Mouse (Mus musculus): ENCODE data around the gene Ksr2. TPM values are rescaled to one million over a fixed set of nuclear protein-coding genes. Genes with fewer than 3 reads are reported as not detected.

The Ksr2 gene
- polyA plus RNA-seq, 1 experiment from 2014 or later = 1.4 TPM

DNA sequence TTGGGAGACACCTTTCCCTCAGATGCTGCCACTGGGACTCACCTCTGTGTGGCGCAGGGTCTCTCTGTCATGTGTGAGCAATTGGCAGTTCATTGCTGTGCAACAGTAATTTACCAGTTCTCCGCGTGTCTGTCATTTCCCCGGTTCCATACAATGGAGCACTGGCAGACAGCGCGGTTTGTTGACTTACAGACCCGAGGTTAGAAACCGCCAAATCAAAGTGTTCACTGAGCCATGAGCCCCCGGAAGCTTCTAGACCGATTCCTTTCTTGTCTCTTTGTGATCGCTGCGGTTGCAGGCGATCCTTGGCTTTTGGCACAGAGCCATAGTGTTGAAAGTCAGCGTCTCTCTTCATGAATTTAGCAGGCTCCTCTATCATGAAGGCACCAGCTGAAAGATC is 158.6 kb downstream of the Ksr2 start:
- Histone ChIP-seq H3K27me3 (ENCODE audit: control insufficient read depth, insufficient read depth, low read length) (no peaks in the 10 kb centered on the region), H3K4me2 (ENCODE audit: low read depth) (no peak overlapping the region), H3K9me3 (ENCODE audit: control insufficient read depth, low read length) (no peaks in the 10 kb centered on the region), H3K9ac (ENCODE audit: low read length) (no peak overlapping the region), H3K4me1 (ENCODE audit: control insufficient read depth, insufficient read depth, low read length) (no peaks in the 10 kb centered on the region), H3K4me3 (ENCODE audit: low read depth, low read length) (no peak overlapping the region), H3K27ac (ENCODE audit: low read depth, low read length) (no peak overlapping the region), H3K36me3 (ENCODE audit: control insufficient read depth, insufficient read depth, low read length) (no peaks in the 10 kb centered on the region)
- ATAC-seq (ENCODE audit: insufficient read depth, low FRiP score, low TSS enrichment) = no peak
- no peak for DNase-seq (ENCODE audit: low spot score)
- 89% methylated on average over 14 of the region's 14 CpGs for WGBS

DNA sequence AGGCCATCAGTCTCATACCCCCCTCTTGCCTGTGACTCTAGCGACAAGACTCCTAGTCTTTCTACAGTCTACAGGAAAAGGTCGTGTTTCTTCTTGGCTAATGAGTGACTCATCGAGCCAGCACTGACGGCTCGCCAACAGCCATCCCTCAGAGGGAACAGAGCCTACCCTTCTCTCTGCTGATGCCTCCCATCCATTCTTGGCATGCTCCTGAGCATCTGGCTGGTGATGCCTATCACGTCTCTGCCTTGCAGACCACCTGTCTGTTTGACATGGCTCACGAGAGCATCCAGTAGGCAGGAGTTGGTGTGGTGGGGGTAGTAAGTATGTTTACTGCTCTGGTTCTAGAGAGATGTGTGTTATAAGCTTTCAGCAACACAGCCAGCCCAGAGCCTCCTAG is 161.1 kb downstream of the Ksr2 start:
- Histone ChIP-seq H3K27ac (ENCODE audit: low read depth, low read length) (no peak overlapping the region), H3K4me2 (ENCODE audit: low read depth) (no peak overlapping the region), H3K27me3 (ENCODE audit: control insufficient read depth, insufficient read depth, low read length) (no peaks in the 10 kb centered on the region), H3K9me3 (ENCODE audit: control insufficient read depth, low read length) (no peaks in the 10 kb centered on the region), H3K4me3 (ENCODE audit: low read depth, low read length) (no peak overlapping the region), H3K9ac (ENCODE audit: low read length) (no peak overlapping the region), H3K4me1 (ENCODE audit: control insufficient read depth, insufficient read depth, low read length) (no peaks in the 10 kb centered on the region), H3K36me3 (ENCODE audit: control insufficient read depth, insufficient read depth, low read length) (no peaks in the 10 kb centered on the region)
- DNase-seq (ENCODE audit: low spot score) = no peak
- no peak for ATAC-seq (ENCODE audit: insufficient read depth, low FRiP score, low TSS enrichment)
- 79% methylated on average over 7 of the region's 7 CpGs for WGBS

DNA sequence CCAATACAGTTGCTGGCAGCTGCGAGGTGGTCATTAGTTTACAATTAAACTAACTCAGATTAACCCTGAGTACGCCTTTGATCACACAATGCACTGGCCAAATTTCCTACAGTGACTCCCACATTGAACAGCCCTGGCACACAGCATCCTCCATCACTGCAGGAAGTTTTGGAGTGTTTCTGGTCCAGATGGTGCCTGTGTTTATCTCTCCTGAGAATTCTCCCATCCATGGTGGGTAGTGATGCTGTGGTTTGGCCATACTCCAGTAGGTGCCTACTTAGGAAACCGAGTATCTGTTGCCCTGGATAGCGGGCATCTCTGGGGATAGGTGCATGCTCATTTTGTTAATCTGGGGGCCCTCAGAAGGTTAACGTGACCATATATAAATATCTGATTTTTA is 163.8 kb downstream of the Ksr2 start:
- H3K36me3 ChIP-seq (ENCODE audit: control insufficient read depth, insufficient read depth, low read length) = no peaks in the 10 kb centered on the region
- H3K27ac ChIP-seq (ENCODE audit: low read depth, low read length) = no peak overlapping the region
- no peak overlapping the region for H3K9ac ChIP-seq (ENCODE audit: low read length)
- H3K4me2 ChIP-seq (ENCODE audit: low read depth) = no peak overlapping the region
- no peak for DNase-seq (ENCODE audit: low spot score)
- no peak overlapping the region for H3K4me3 ChIP-seq (ENCODE audit: low read depth, low read length)
- no peaks in the 10 kb centered on the region for H3K4me1 ChIP-seq (ENCODE audit: control insufficient read depth, insufficient read depth, low read length)
- 87% methylated on average over 5 of the region's 5 CpGs for WGBS
- no peak for ATAC-seq (ENCODE audit: insufficient read depth, low FRiP score, low TSS enrichment)
- no peaks in the 10 kb centered on the region for H3K27me3 ChIP-seq (ENCODE audit: control insufficient read depth, insufficient read depth, low read length)
- no peaks in the 10 kb centered on the region for H3K9me3 ChIP-seq (ENCODE audit: control insufficient read depth, low read length)

DNA sequence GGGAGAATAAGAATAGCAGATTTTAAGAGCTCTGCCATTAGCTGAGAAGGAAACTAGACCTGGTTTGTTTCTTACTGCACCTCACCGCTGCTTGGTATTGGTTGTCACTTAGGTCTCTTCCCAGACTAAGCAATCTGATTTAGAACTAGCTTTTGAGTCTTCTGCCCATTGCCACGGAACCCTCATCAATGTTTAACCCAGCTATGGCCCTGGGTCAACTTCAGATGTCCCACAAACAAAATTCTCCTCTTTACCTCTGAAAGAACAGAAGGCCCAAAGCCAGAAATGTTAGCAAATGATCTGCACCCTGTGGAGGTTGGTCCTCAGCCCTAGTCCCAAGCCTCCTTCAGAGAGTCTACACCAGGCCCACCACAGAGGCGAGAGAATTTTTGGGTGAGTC is 167.9 kb downstream of the Ksr2 start:
- ATAC-seq (ENCODE audit: insufficient read depth, low FRiP score, low TSS enrichment) (no peak), DNase-seq (ENCODE audit: low spot score) (no peak)
- no peak overlapping the region for H3K4me2 ChIP-seq (ENCODE audit: low read depth)
- H3K27me3 ChIP-seq (ENCODE audit: control insufficient read depth, insufficient read depth, low read length) = no peaks in the 10 kb centered on the region
- H3K36me3 ChIP-seq (ENCODE audit: control insufficient read depth, insufficient read depth, low read length) = no peaks in the 10 kb centered on the region
- H3K4me3 ChIP-seq (ENCODE audit: low read depth, low read length) = no peak overlapping the region
- no peaks in the 10 kb centered on the region for H3K9me3 ChIP-seq (ENCODE audit: control insufficient read depth, low read length)
- H3K4me1 ChIP-seq (ENCODE audit: control insufficient read depth, insufficient read depth, low read length) = no peaks in the 10 kb centered on the region
- WGBS = 75% methylated on average over 3 of the region's 3 CpGs
- no peak overlapping the region for H3K27ac ChIP-seq (ENCODE audit: low read depth, low read length)
- no peak overlapping the region for H3K9ac ChIP-seq (ENCODE audit: low read length)

DNA sequence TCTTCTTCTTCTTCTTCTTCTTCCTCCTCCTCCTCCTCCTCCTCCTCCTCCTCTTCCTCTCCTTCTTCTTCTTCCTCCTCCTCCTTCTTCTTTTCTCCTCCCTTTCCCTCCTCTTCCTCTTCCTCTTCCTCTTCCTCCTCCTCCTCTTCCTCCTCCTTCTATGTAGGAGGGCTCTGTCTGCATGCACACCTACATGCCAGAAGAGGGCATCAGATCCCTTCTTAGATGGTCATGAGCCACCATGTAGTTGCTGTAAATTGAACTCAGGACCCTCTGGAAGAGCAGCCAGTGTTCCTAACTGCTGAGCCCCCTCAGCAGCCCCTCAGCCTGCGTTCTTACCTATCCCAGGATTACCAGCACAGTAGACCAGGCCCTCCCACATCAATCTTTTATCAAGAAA is 170.6 kb downstream of the Ksr2 start:
- DNase-seq (ENCODE audit: low spot score) (no peak), ATAC-seq (ENCODE audit: insufficient read depth, low FRiP score, low TSS enrichment) (no peak)
- H3K27me3 ChIP-seq (ENCODE audit: control insufficient read depth, insufficient read depth, low read length) = no peaks in the 10 kb centered on the region
- no peak overlapping the region for H3K9ac ChIP-seq (ENCODE audit: low read length)
- WGBS = 67% methylated on average over 1 of the region's 1 CpGs
- no peaks in the 10 kb centered on the region for H3K4me1 ChIP-seq (ENCODE audit: control insufficient read depth, insufficient read depth, low read length)
- no peak overlapping the region for H3K4me2 ChIP-seq (ENCODE audit: low read depth)
- no peaks in the 10 kb centered on the region for H3K9me3 ChIP-seq (ENCODE audit: control insufficient read depth, low read length)
- H3K36me3 ChIP-seq (ENCODE audit: control insufficient read depth, insufficient read depth, low read length) = no peaks in the 10 kb centered on the region
- no peak overlapping the region for H3K4me3 ChIP-seq (ENCODE audit: low read depth, low read length)
- no peak overlapping the region for H3K27ac ChIP-seq (ENCODE audit: low read depth, low read length)

DNA sequence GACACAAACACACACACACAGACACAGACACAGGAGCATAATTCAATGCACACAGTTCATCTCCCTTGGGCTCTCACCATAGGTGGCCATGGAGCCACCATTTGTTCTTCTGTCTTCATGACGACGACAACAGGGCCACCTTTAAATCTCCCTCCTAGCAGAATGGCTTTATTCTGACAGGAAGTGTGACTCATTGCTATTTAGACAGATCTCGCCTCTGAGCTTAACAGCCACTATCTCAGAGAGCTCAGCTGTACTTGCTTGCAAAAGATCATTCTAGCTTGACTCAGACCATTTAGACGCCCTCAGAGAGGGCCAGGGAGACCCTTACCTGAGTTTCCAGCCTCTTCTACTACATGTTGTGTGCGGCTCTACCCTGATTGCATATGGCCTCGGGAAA is 175.5 kb downstream of the Ksr2 start:
- H3K27ac ChIP-seq (ENCODE audit: low read depth, low read length) = no peak overlapping the region
- no peaks in the 10 kb centered on the region for H3K4me1 ChIP-seq (ENCODE audit: control insufficient read depth, insufficient read depth, low read length)
- no peak for DNase-seq (ENCODE audit: low spot score)
- WGBS = 47% methylated on average over 6 of the region's 6 CpGs
- H3K4me3 ChIP-seq (ENCODE audit: low read depth, low read length) = no peak overlapping the region
- no peaks in the 10 kb centered on the region for H3K27me3 ChIP-seq (ENCODE audit: control insufficient read depth, insufficient read depth, low read length)
- H3K36me3 ChIP-seq (ENCODE audit: control insufficient read depth, insufficient read depth, low read length) = no peaks in the 10 kb centered on the region
- no peak for ATAC-seq (ENCODE audit: insufficient read depth, low FRiP score, low TSS enrichment)
- no peaks in the 10 kb centered on the region for H3K9me3 ChIP-seq (ENCODE audit: control insufficient read depth, low read length)
- H3K4me2 ChIP-seq (ENCODE audit: low read depth) = no peak overlapping the region
- no peak overlapping the region for H3K9ac ChIP-seq (ENCODE audit: low read length)

DNA sequence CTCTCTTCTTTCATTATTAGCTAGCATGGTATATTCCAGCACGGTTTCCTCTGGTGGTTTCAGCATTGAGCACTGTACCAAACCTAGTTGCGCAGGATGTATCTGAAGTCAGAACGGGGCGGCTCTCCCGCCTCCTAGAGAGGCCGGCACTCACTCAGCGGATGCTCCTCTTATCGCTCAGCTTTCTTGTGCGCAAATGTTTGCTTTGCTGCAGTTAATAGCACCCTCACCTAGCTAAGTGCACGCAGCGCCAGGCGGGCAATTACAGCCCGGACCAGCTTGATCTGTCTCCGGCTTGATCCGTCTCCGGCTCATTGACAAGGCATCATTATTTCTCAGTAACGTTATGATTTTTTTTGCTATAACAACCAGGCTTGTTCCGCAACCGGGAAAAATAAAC is 179.5 kb downstream of the Ksr2 start:
- WGBS = 68% methylated on average over 19 of the region's 19 CpGs
- H3K27ac ChIP-seq (ENCODE audit: low read depth, low read length) = no peak overlapping the region
- H3K27me3 ChIP-seq (ENCODE audit: control insufficient read depth, insufficient read depth, low read length) = no peaks in the 10 kb centered on the region
- DNase-seq (ENCODE audit: low spot score) (no peak), ATAC-seq (ENCODE audit: insufficient read depth, low FRiP score, low TSS enrichment) (no peak)
- H3K4me3 ChIP-seq (ENCODE audit: low read depth, low read length) = no peak overlapping the region
- H3K4me2 ChIP-seq (ENCODE audit: low read depth) = no peak overlapping the region
- H3K36me3 ChIP-seq (ENCODE audit: control insufficient read depth, insufficient read depth, low read length) = no peaks in the 10 kb centered on the region
- H3K9ac ChIP-seq (ENCODE audit: low read length) = no peak overlapping the region
- H3K4me1 ChIP-seq (ENCODE audit: control insufficient read depth, insufficient read depth, low read length) = no peaks in the 10 kb centered on the region
- no peaks in the 10 kb centered on the region for H3K9me3 ChIP-seq (ENCODE audit: control insufficient read depth, low read length)

DNA sequence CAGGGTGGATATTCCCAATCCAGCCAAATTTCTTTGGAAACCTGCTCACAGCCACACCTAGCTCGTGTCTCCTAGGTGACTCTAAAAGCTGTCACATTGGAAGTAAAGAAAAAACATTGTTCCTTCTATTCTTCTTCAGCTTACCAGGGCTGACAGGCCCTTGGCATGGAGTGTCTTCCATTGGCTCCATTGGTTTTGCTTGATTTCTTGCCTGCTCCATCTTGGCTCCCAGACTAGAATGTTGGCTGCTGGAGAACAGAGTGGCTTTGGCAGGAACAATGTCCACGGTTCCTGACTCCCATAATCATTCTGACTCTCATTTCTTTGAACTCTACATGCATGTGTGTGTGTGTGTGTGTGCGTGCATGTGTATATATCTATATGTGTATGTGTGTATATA is 183.0 kb downstream of the Ksr2 start:
- no peak for DNase-seq (ENCODE audit: low spot score)
- 86% methylated on average over 3 of the region's 3 CpGs for WGBS
- H3K4me1 ChIP-seq (ENCODE audit: control insufficient read depth, insufficient read depth, low read length) = no peaks in the 10 kb centered on the region
- H3K9me3 ChIP-seq (ENCODE audit: control insufficient read depth, low read length) = no peaks in the 10 kb centered on the region
- ATAC-seq (ENCODE audit: insufficient read depth, low FRiP score, low TSS enrichment) = no peak
- H3K27me3 ChIP-seq (ENCODE audit: control insufficient read depth, insufficient read depth, low read length) = no peaks in the 10 kb centered on the region
- no peak overlapping the region for H3K27ac ChIP-seq (ENCODE audit: low read depth, low read length)
- no peak overlapping the region for H3K4me2 ChIP-seq (ENCODE audit: low read depth)
- no peak overlapping the region for H3K9ac ChIP-seq (ENCODE audit: low read length)
- no peaks in the 10 kb centered on the region for H3K36me3 ChIP-seq (ENCODE audit: control insufficient read depth, insufficient read depth, low read length)
- no peak overlapping the region for H3K4me3 ChIP-seq (ENCODE audit: low read depth, low read length)

DNA sequence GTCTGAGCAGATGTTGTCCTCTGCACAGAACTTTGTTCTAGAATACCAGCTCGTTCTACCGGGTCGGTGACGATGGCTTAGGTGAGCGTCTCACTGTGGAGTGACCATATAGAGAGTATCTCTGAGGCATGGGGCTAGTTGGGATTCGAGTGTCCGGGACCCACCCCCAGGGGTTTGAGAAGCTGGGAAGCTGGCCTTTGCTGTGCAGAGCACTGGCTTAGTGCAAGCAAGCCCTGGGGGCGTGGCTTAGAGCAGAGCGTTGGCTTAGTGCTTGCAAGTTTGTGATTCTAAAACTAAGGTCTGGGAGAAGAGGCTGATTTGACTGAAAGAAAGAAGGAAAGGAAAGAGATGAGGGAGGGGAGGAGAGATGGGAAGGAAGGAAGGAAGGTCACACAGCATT is 188.2 kb downstream of the Ksr2 start:
- H3K4me2 ChIP-seq (ENCODE audit: low read depth) = no peak overlapping the region
- H3K27me3 ChIP-seq (ENCODE audit: control insufficient read depth, insufficient read depth, low read length) = no peaks in the 10 kb centered on the region
- no peaks in the 10 kb centered on the region for H3K9me3 ChIP-seq (ENCODE audit: control insufficient read depth, low read length)
- no peak overlapping the region for H3K9ac ChIP-seq (ENCODE audit: low read length)
- ATAC-seq (ENCODE audit: insufficient read depth, low FRiP score, low TSS enrichment) (no peak), DNase-seq (ENCODE audit: low spot score) (no peak)
- no peak overlapping the region for H3K27ac ChIP-seq (ENCODE audit: low read depth, low read length)
- H3K4me1 ChIP-seq (ENCODE audit: control insufficient read depth, insufficient read depth, low read length) = no peaks in the 10 kb centered on the region
- H3K36me3 ChIP-seq (ENCODE audit: control insufficient read depth, insufficient read depth, low read length) = no peaks in the 10 kb centered on the region
- 71% methylated on average over 9 of the region's 9 CpGs for WGBS
- no peak overlapping the region for H3K4me3 ChIP-seq (ENCODE audit: low read depth, low read length)
